In the genomic region with DNA sequence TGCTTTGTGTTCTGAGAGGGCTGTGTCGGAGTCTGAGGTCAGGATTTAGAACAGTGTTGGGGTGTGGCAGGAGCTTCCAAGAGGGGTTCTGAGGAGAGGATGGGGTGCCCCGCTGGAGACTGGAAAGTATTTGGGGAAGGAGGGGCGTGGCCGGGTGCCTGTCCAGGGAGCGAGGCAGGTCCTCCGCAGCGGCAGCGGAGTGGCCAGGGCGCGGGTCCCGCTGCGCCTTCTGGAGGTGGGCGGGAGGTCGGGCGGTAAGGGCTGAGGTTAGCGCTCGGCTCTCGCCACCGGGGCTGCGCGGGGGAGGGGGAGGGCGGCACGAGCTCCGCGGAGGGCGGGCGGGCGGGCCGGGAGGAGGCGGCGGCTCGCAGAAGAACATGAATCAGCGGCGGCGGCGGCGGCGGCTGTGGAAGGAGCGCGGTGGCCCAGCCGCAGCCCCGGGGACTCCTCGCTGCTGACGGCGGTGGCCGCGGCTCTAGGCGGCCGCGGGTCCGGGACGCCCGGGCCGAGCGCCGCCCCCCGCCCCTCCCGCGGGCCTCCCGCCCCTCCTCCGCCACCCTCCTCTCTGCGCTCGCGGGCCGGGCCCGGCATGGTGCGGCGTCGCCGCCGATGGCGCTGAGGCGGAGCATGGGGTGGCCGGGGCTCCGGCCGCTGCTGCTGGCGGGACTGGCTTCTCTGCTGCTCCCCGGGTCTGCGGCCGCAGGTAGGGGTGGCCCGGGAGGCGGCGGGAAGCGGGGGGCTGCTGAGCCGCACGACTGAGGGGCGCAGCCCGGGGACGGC, we compare ENCODE assay signal across 8 mouse cellular contexts. TPM values are rescaled to one million over a fixed set of nuclear protein-coding genes. Genes with fewer than 3 reads are reported as not detected.
DNase-seq lines count a peak whose midpoint lies in the region; ATAC-seq lines count a peak whose summit lies in the region.
"Had no signal": no experiment of that assay in that cellular context is flagged by ENCODE, and none has a peak within 500 bp of the region (broad histone marks: within the 10 kb centered on the region; RNA-seq: fewer than 3 reads in every experiment).

No protein-coding gene starts in this region.

- H3K9me3 ChIP-seq in heart, embryonic 16.5 days (replicated peaks; ENCODE audit: control insufficient read depth, low read length), result no peaks in the 10 kb centered on the region
- no peaks in the 10 kb centered on the region for H3K9me3 ChIP-seq in limb, embryonic 10.5 days (replicated peaks)
- no peaks in the 10 kb centered on the region for H3K9me3 ChIP-seq in midbrain, embryonic 12.5 days

- peak; percentile 11 to 19 for DNase-seq in CD8-positive naive resting alpha-beta T cell, adult 2 months (ENCODE audit: low read depth in 2 of 2, low spot score in 2 of 2)
- DNase-seq in R1 (ENCODE audit: low read depth, low spot score), result peak; percentile 64
- peak; percentile 79 for DNase-seq in embryo, embryonic 11 days
- DNase-seq in limb, embryonic 10.5 days (ENCODE audit: low spot score), result peak; percentile 77
- DNase-seq in testis, postnatal 14 days (ENCODE audit: low spot score), result peak; percentile 66

- H3K36me3 ChIP-seq in heart, embryonic 16.5 days (ENCODE audit: control insufficient read depth, insufficient read depth), result no peaks in the 10 kb centered on the region
- H3K36me3 ChIP-seq in limb, embryonic 10.5 days, result peaks cover 18% of the 10 kb centered on the region
- H3K36me3 ChIP-seq in midbrain, embryonic 12.5 days, result no peaks in the 10 kb centered on the region

- peaks cover 24% of the 10 kb centered on the region for H3K4me1 ChIP-seq in heart, embryonic 16.5 days (ENCODE audit: control insufficient read depth, insufficient read depth, low read length)
- peaks cover 58% of the 10 kb centered on the region for H3K4me1 ChIP-seq in limb, embryonic 10.5 days
- peaks cover 43% of the 10 kb centered on the region for H3K4me1 ChIP-seq in midbrain, embryonic 12.5 days

- H3K9ac ChIP-seq in heart, embryonic 16.5 days (ENCODE audit: low read length), result peak overlapping the region; percentile 83
- H3K9ac ChIP-seq in midbrain, embryonic 12.5 days (replicated peaks), result peak overlapping the region; percentile 92

- peak; percentile 59 for ATAC-seq in heart, embryonic 16.5 days (replicated peaks; ENCODE audit: extremely low read depth, insufficient read depth, low FRiP score)
- peak; percentile 66 for ATAC-seq in midbrain, embryonic 12.5 days (ENCODE audit: low FRiP score, low read depth)

- WGBS in heart, embryonic 16.5 days, result under 1% methylated on average over 80 of the region's 89 CpGs
- under 1% methylated on average over 69 of the region's 89 CpGs for WGBS in limb, embryonic 10.5 days
- 0% methylated on average over 38 of the region's 89 CpGs for WGBS in midbrain, embryonic 12.5 days

- H3K27me3 ChIP-seq in heart, embryonic 16.5 days (ENCODE audit: control insufficient read depth, insufficient read depth, low read length), result 0 out of 2 replicates have a peak, but pooled peaks cover 4% of the 10 kb centered on the region
- peaks cover 50% of the 10 kb centered on the region for H3K27me3 ChIP-seq in limb, embryonic 10.5 days (ENCODE audit: low read depth, poor library complexity, severe bottlenecking)
- peaks cover 52% of the 10 kb centered on the region for H3K27me3 ChIP-seq in midbrain, embryonic 12.5 days

- H3K27ac ChIP-seq in heart, embryonic 16.5 days (ENCODE audit: low read length), result no peak overlapping the region
- peak overlapping the region; percentile 95 for H3K27ac ChIP-seq in limb, embryonic 10.5 days
- peak overlapping the region; percentile 54 for H3K27ac ChIP-seq in midbrain, embryonic 12.5 days (replicated peaks)
- H3K27ac ChIP-seq: macrophage had no signal

- H3K4me3 ChIP-seq in heart, embryonic 16.5 days (ENCODE audit: low read length), result peak overlapping the region; percentile 76
- peak overlapping the region; percentile 98 for H3K4me3 ChIP-seq in limb, embryonic 10.5 days
- peak overlapping the region; percentile 75 for H3K4me3 ChIP-seq in midbrain, embryonic 12.5 days

- H3K4me2 ChIP-seq in heart, embryonic 16.5 days (ENCODE audit: low read depth, low read length), result peak overlapping the region; percentile 99
- peak overlapping the region; percentile 97 for H3K4me2 ChIP-seq in midbrain, embryonic 12.5 days (replicated peaks)

RNA-seq across cellular contexts. Expression of a gene that starts 1.8 kb away (rescaled TPM):
- polyA plus RNA-seq in heart, embryonic 16.5 days (2015; fragmentation: Nextera tagmentation; extraction: Ambion mirVana), result 5.1 and 8.0 TPM in 2 replicates
- polyA plus RNA-seq in limb, embryonic 10.5 days (2016; fragmentation: Nextera tagmentation; extraction: Ambion mirVana), result 22.7 and 30.0 TPM in 2 replicates
- polyA plus RNA-seq in midbrain, embryonic 12.5 days (2016; fragmentation: Nextera tagmentation; extraction: Ambion mirVana), result 25.7 and 29.2 TPM in 2 replicates

RNA-seq across cellular contexts. Expression of a gene that starts 12.0 kb away (rescaled TPM):
- polyA plus RNA-seq in heart, embryonic 16.5 days (2015; fragmentation: Nextera tagmentation; extraction: Ambion mirVana), result 17.2 and 18.3 TPM in 2 replicates
- 42.0 and 46.3 TPM in 2 replicates for polyA plus RNA-seq in limb, embryonic 10.5 days (2016; fragmentation: Nextera tagmentation; extraction: Ambion mirVana)
- 35.4 and 35.9 TPM in 2 replicates for polyA plus RNA-seq in midbrain, embryonic 12.5 days (2016; fragmentation: Nextera tagmentation; extraction: Ambion mirVana)

RNA-seq across cellular contexts. Expression of a gene that starts 39.1 kb away (rescaled TPM):
- polyA plus RNA-seq in heart, embryonic 16.5 days (2015; fragmentation: Nextera tagmentation; extraction: Ambion mirVana), result 0.22 TPM in 1 of 2 replicates, not detected in the other
- polyA plus RNA-seq in limb, embryonic 10.5 days (2016; fragmentation: Nextera tagmentation; extraction: Ambion mirVana), result not detected in 2 replicates
- polyA plus RNA-seq in midbrain, embryonic 12.5 days (2016; fragmentation: Nextera tagmentation; extraction: Ambion mirVana), result 0.26 and 0.50 TPM in 2 replicates
- polyA plus RNA-seq: macrophage had no signal

RNA-seq across cellular contexts. Expression of a gene that starts 57.2 kb away (rescaled TPM):
- polyA plus RNA-seq in heart, embryonic 16.5 days (2015; fragmentation: Nextera tagmentation; extraction: Ambion mirVana), result 1.7 and 2.7 TPM in 2 replicates
- 0.55 and 0.65 TPM in 2 replicates for polyA plus RNA-seq in limb, embryonic 10.5 days (2016; fragmentation: Nextera tagmentation; extraction: Ambion mirVana)
- 0.77 and 0.97 TPM in 2 replicates for polyA plus RNA-seq in midbrain, embryonic 12.5 days (2016; fragmentation: Nextera tagmentation; extraction: Ambion mirVana)
- polyA plus RNA-seq: macrophage had no signal

Comparison
In these comparisons a context has a peak if more than half of its experiments do, and no peak if none do; other contexts are left out.
1. DNase-seq: peak in every context shown above with its lines; median percentile 79 in embryo, embryonic 11 days; 77 in limb, embryonic 10.5 days; 66 in testis, postnatal 14 days; 64 in R1; 15 in CD8-positive naive resting alpha-beta T cell, adult 2 months.